Mouse (Mus musculus) thymus, adult 2 months (tissue): ENCODE measurements around the gene Brca2. TPM values are rescaled to one million over a fixed set of nuclear protein-coding genes. Genes with fewer than 3 reads are reported as not detected.
A peak's percentile ranks its signal among the peaks of the same experiment; 100 is the strongest.

ENCODE experiments used
- DNase-seq: peaks from one replicate; pipeline ENCODE4 v3.0.0; 2021
- H3K27ac ChIP-seq: fragments of 200-500 bp; 2 replicates; pipeline ENCODE4 v1.5.1; 2012; ENCODE audit warnings: low read length, control low read depth; ENCODE audit not compliant: control insufficient read depth, insufficient read depth
- H3K27me3 ChIP-seq: fragments of 200-500 bp; 2 replicates; pipeline ENCODE4 v1.6.1; 2012; ENCODE audit warnings: mild to moderate bottlenecking, low read length, moderate library complexity, mixed read lengths; ENCODE audit not compliant: control insufficient read depth, insufficient read depth
- H3K36me3 ChIP-seq: fragments of 200-500 bp; 2 replicates; pipeline ENCODE4 v1.6.1; 2012; ENCODE audit warnings: mild to moderate bottlenecking, low read length, moderate library complexity; ENCODE audit not compliant: control insufficient read depth, insufficient read depth
- H3K4me1 ChIP-seq: fragments of 200-500 bp; replicated peaks from 2 replicates; pipeline ENCODE4 v1.6.1; 2012; ENCODE audit warnings: low read length; ENCODE audit not compliant: control insufficient read depth, insufficient read depth
- H3K4me3 ChIP-seq: fragments of 200-500 bp; 2 replicates; pipeline ENCODE4 v1.5.1; 2012; ENCODE audit warnings: mild to moderate bottlenecking, low read length, control low read depth, moderate library complexity; ENCODE audit not compliant: control insufficient read depth, insufficient read depth
- CTCF ChIP-seq: fragments of 200-500 bp; IDR thresholded peaks from 2 replicates; pipeline ENCODE4 v1.5.1; 2012; ENCODE audit warnings: mild to moderate bottlenecking, control low read depth, low read length, moderate library complexity, borderline replicate concordance; ENCODE audit not compliant: control insufficient read depth, poor library complexity, insufficient read depth; ENCODE audit errors: extremely low read depth
- POLR2A ChIP-seq: fragments of 200-500 bp; IDR thresholded peaks from 2 replicates; pipeline ENCODE4 v1.6.1; 2012; ENCODE audit warnings: mild to moderate bottlenecking, low read length, control low read depth, moderate library complexity; ENCODE audit not compliant: control insufficient read depth, poor library complexity, insufficient read depth; ENCODE audit errors: extremely low read depth
- WGBS: fragments of 180-500 bp; shearing (Covaris S2); methylation state at CpG from one replicate; pipeline ENCODE4 v1.1.7; 2018; 5-methylcytosine and 5-hydroxymethylcytosine counted together
- polyA plus RNA-seq: library from polyadenylated mRNA; depleted of rRNA; stranded (reverse); fragments of >200 nt; gene quantifications from 2 replicates; pipeline ENCODE4 v1.2.3, GENCODE M21; 2012

Brca2 gene
- polyA plus RNA-seq, 1 experiment = 7.6 TPM

GRCm38 (mm10) chr5:150589945-150590344, 67.5 kb downstream of the Brca2 start:
- DNase-seq = no peak
- Histone ChIP-seq H3K36me3 (no peaks in the 10 kb centered on the region), H3K4me3 (no peak overlapping the region), H3K27me3 (no peaks in the 10 kb centered on the region), H3K4me1 (peaks cover 15% of the 10 kb centered on the region), H3K27ac (no peak overlapping the region)
- WGBS = 94% methylated on average over 2 of the region's 2 CpGs
- TF ChIP-seq POLR2A = no peak
- no peak for TF ChIP-seq CTCF

- Histone ChIP-seq H3K27me3 (no peaks in the 10 kb centered on the region), H3K4me3 (peak overlapping the region; percentile 93), H3K4me1 (peaks cover 16% of the 10 kb centered on the region), H3K27ac (peak overlapping the region; percentile 58), H3K36me3 (no peaks in the 10 kb centered on the region)
- WGBS = 40% methylated on average over 13 of the region's 13 CpGs
- TF ChIP-seq CTCF (no peak), POLR2A (no peak)
- DNase-seq = peak; percentile 30
Observed at GRCm38 (mm10) chr5:150592186-150592903, 69.9 kb downstream of the Brca2 start.

DNA sequence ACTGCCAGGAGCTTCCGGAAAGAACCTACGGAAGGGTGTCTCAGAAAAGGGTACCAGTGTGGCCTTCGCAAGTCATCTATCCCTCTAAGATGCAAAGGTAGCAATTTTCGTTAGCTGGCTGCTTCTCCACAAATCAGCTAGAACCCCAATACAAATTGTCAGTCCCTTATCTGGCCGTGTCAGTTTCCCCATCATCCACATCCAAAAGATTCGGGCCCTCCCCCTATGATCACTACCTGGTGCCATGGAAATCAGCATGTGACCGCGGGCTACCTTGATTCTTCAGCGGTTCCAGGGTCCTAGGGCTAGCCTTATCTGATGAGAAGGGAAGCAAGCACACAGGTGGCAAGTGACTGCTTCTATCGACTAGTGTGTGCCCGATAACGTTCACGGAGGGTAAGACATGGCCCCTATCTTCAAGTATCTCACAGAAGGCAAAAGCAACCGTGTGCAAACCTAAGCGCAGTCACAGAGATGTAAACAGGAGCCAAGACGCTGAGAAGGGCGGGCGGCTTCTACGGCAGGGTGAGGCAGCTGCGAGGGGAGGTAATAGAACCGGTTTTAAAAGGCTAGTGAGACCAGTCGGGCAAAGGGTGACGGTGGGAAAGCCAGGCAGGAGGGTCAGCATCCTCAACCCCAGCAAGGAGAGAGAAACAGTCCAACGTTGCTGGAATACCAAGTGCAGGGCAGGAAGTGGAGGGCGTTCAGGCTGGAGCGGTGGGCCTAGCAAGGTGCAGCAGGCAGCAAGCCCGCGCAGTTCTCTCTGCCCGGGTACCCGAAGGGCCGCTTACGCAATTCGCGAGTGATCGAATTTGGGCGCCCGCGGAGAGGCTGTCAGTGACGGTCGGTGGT, 70.7 kb downstream of the Brca2 start:
- peak overlapping the region; percentile 93 for H3K4me3 ChIP-seq
- TF ChIP-seq POLR2A (no peak; the same call in 1 of the 2 replicates), CTCF (no peak)
- DNase-seq = no peak
- peaks cover 18% of the 10 kb centered on the region for H3K4me1 ChIP-seq
- H3K27ac ChIP-seq = peak overlapping the region; percentile 58
- 5% methylated on average over 40 of the region's 40 CpGs for WGBS
- no peaks in the 10 kb centered on the region for H3K36me3 ChIP-seq
- no peaks in the 10 kb centered on the region for H3K27me3 ChIP-seq

- peak; percentile 66 for DNase-seq
- peak overlapping the region; percentile 58 for H3K27ac ChIP-seq
- no peaks in the 10 kb centered on the region for H3K36me3 ChIP-seq
- WGBS = under 1% methylated on average over 99 of the region's 102 CpGs
- no peaks in the 10 kb centered on the region for H3K27me3 ChIP-seq
- TF ChIP-seq CTCF (no peak), POLR2A (no peak)
- peaks cover 26% of the 10 kb centered on the region for H3K4me1 ChIP-seq
- H3K4me3 ChIP-seq = peak overlapping the region; percentile 93
Observed at GRCm38 (mm10) chr5:150593756-150594648, 71.6 kb downstream of the Brca2 start.

DNA sequence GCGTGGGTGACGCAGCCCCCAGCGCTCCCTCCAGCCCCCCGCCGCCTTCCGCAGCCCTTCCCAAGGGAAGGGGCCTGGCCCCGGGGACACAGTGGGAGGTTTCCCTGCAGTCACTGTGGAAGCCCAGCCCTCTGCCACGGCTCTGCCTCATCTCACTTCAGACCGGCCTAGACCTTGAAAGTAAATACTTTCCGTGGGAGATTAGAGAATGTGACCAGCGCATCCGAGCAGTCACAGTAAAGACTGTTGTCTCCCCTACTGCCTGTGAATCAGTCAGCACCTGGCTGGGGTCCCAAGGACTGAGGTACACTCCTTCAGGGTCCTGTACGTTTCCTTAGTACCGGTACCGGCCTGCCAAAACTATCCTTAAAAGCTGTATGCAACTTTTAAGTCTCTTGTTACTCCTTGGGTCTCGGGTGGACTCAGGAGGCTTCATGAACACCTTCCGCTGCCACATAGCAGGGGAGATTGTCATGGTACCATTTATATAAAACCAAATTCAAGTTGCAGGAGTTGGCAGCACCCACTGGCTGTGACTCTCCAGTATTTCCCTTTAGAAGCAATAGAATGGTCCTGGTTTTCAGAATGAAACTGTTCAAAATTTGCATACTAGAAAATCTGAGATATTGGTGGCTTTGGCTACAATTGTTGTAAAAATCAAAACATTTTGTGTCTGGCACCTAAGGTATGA, 72.4 kb downstream of the Brca2 start:
- Histone ChIP-seq H3K4me1 (peaks cover 31% of the 10 kb centered on the region), H3K36me3 (no peaks in the 10 kb centered on the region), H3K27me3 (no peaks in the 10 kb centered on the region), H3K27ac (no peak overlapping the region), H3K4me3 (peak overlapping the region; percentile 93)
- 25% methylated on average over 14 of the region's 17 CpGs for WGBS
- TF ChIP-seq CTCF (no peak), POLR2A (no peak)
- DNase-seq = no peak
